Mouse (Mus musculus) limb, embryonic 13.5 days (tissue): ENCODE measurements around the gene Gm9195. TPM values are rescaled to one million over a fixed set of nuclear protein-coding genes. Genes with fewer than 3 reads are reported as not detected.

Source experiments
- ATAC-seq: fragments of 200-750 bp; cut with Nextera tagmentation; 2 replicates; pipeline ENCODE4 v1.8.0; 2017; ENCODE audit warnings: low read depth, moderate number of reproducible peaks, moderate TSS enrichment; ENCODE audit not compliant: low FRiP score
- H3K27ac ChIP-seq: fragments of 300-500 bp; sonication (generic); 2 replicates; pipeline ENCODE4 v1.5.1; 2015; ENCODE audit warnings: inconsistent platforms, mild to moderate bottlenecking, moderate library complexity
- H3K27me3 ChIP-seq: fragments of 300-500 bp; sonication (generic); 2 replicates; pipeline ENCODE4 v1.6.1; 2015; ENCODE audit warnings: mild to moderate bottlenecking, inconsistent platforms
- H3K36me3 ChIP-seq: fragments of 300-500 bp; sonication (generic); 2 replicates; pipeline ENCODE4 v1.6.1; 2015; ENCODE audit warnings: inconsistent platforms, mild to moderate bottlenecking, moderate library complexity
- H3K4me1 ChIP-seq: fragments of 300-500 bp; sonication (generic); 2 replicates; pipeline ENCODE4 v1.6.1; 2015; ENCODE audit warnings: inconsistent platforms
- H3K4me2 ChIP-seq: fragments of 300-500 bp; sonication (generic); replicated peaks from 2 replicates; pipeline ENCODE4 v1.6.1; 2015; ENCODE audit warnings: inconsistent platforms, mild to moderate bottlenecking, moderate library complexity
- H3K4me3 ChIP-seq: fragments of 300-500 bp; sonication (generic); 2 replicates; pipeline ENCODE4 v1.5.1; 2015; ENCODE audit warnings: moderate library complexity, mild to moderate bottlenecking, inconsistent platforms
- H3K9ac ChIP-seq: fragments of 300-500 bp; sonication (generic); 2 replicates; pipeline ENCODE4 v1.6.1; 2015; ENCODE audit warnings: mild to moderate bottlenecking, inconsistent platforms
- H3K9me3 ChIP-seq: fragments of 300-500 bp; sonication (generic); 2 replicates; pipeline ENCODE4 v1.6.1; 2016; ENCODE audit warnings: inconsistent platforms
- WGBS: fragments of 180-500 bp; shearing (Covaris S2); methylation state at CpG from one replicate; pipeline ENCODE4 v1.1.7; 2015; 5-methylcytosine and 5-hydroxymethylcytosine counted together
- polyA plus RNA-seq: library from polyadenylated mRNA; unstranded; fragments of >200 nt; fragmentation: Nextera tagmentation; extraction: Ambion mirVana; gene quantifications from 2 replicates; pipeline ENCODE4 v1.2.1, GENCODE M21; 2015

The Gm9195 gene
- polyA plus RNA-seq, 1 experiment from 2014 or later: not detected

GRCm38 (mm10) chr14:72438976-72439375, 52.7 kb downstream of the Gm9195 start:
- H3K9ac ChIP-seq: no peak overlapping the region
- H3K4me2 ChIP-seq: no peak overlapping the region
- no peak overlapping the region for H3K27ac ChIP-seq
- 89% methylated on average over 1 of the region's 1 CpGs for WGBS
- H3K4me3 ChIP-seq: no peak overlapping the region
- ATAC-seq: no peak
- H3K9me3 ChIP-seq: no peaks in the 10 kb centered on the region
- no peaks in the 10 kb centered on the region for H3K27me3 ChIP-seq
- no peaks in the 10 kb centered on the region for H3K4me1 ChIP-seq
- H3K36me3 ChIP-seq: no peaks in the 10 kb centered on the region

GRCm38 (mm10) chr14:72389696-72390095, 101.9 kb downstream of the Gm9195 start:
- Histone ChIP-seq H3K4me1 (peaks cover 6% of the 10 kb centered on the region; the same call in 1 of the 2 replicates), H3K27me3 (no peaks in the 10 kb centered on the region), H3K9me3 (no peaks in the 10 kb centered on the region), H3K36me3 (no peaks in the 10 kb centered on the region), H3K4me3 (no peak overlapping the region), H3K4me2 (no peak overlapping the region), H3K27ac (no peak overlapping the region), H3K9ac (no peak overlapping the region)
- 19% methylated on average over 1 of the region's 1 CpGs for WGBS
- ATAC-seq: peak; percentile 80; the same call in 1 of the 2 replicates

GRCm38 (mm10) chr14:72389288-72389687, 102.3 kb downstream of the Gm9195 start:
- Histone ChIP-seq H3K27ac (no peak overlapping the region), H3K4me3 (no peak overlapping the region), H3K27me3 (no peaks in the 10 kb centered on the region), H3K4me1 (peaks cover 6% of the 10 kb centered on the region; the same call in 1 of the 2 replicates), H3K9ac (no peak overlapping the region), H3K4me2 (no peak overlapping the region), H3K36me3 (no peaks in the 10 kb centered on the region), H3K9me3 (no peaks in the 10 kb centered on the region)
- ATAC-seq: peak; percentile 44; the same call in 1 of the 2 replicates
- 58% methylated on average over 4 of the region's 4 CpGs for WGBS

GRCm38 (mm10) chr14:72377224-72377623, 114.4 kb downstream of the Gm9195 start:
- ATAC-seq: no peak
- 7% methylated on average over 2 of the region's 2 CpGs for WGBS
- H3K9me3 ChIP-seq: no peaks in the 10 kb centered on the region

More at GRCm38 (mm10) chr14:72377224-72377623, 114.4 kb downstream of the Gm9195 start:
- no peaks in the 10 kb centered on the region for H3K36me3 ChIP-seq
- H3K4me2 ChIP-seq: no peak overlapping the region
- H3K27ac ChIP-seq: no peak overlapping the region
- no peaks in the 10 kb centered on the region for H3K4me1 ChIP-seq
- no peaks in the 10 kb centered on the region for H3K27me3 ChIP-seq
- H3K9ac ChIP-seq: no peak overlapping the region
- no peak overlapping the region for H3K4me3 ChIP-seq

Other genes with a start within 250 kb of the Gm9195 start
- gene Fndc3a, start 218.2 kb upstream of the Gm9195 start, polyA plus RNA-seq: 52.3 and 54.0 TPM in 2 replicates